Mouse (Mus musculus): ENCODE measurements around the gene Fbxl20.

DNA sequence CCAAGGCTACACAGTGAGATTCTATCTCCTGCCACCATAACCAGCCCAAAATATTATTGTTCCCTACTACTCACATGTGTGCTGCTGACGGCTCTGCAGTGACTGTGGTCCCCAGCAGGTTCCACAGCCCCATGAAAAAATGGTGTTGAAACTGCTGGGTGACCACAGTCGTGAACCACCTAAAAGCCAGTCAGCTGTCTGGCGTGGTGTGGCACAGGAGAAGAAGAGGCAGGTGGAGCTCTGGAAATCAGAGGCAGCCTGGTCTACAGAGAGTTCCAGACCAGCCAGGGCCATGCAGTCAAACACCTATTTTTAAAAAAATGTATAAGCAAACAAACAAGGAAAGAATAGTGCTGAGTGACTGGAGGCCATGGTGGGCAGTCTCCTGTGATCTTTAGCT is 88.8 kb downstream of the Fbxl20 start:
- TF ChIP-seq CTCF (IDR thresholded peaks at IDR 0.05; ENCODE audit: low read depth) (no peak), EP300 (IDR thresholded peaks at IDR 0.05; ENCODE audit: low read depth) (no peak)
